Mouse (Mus musculus) cortical plate, adult 2 months (tissue): ENCODE data around the gene Mefv. TPM values are rescaled to one million over a fixed set of nuclear protein-coding genes. Genes with fewer than 3 reads are reported as not detected.

ENCODE experiments used
- H3K27ac ChIP-seq: fragments of 200-500 bp; 2 replicates; pipeline ENCODE4 v1.5.1; 2012; ENCODE audit warnings: low read length, control low read depth, inconsistent platforms; ENCODE audit not compliant: insufficient read depth
- H3K4me1 ChIP-seq: fragments of 200-500 bp; 2 replicates; pipeline ENCODE4 v1.6.1; 2011; ENCODE audit warnings: low read length; ENCODE audit not compliant: control insufficient read depth, insufficient read depth
- H3K4me3 ChIP-seq: fragments of 200-500 bp; 2 replicates; pipeline ENCODE4 v1.5.1; 2011; ENCODE audit warnings: mild to moderate bottlenecking, low read length, control low read depth; ENCODE audit not compliant: insufficient read depth
- CTCF ChIP-seq: fragments of 200-500 bp; IDR thresholded peaks from 2 replicates; pipeline ENCODE4 v1.5.1; 2011; ENCODE audit warnings: mild to moderate bottlenecking, control low read depth, low read length; ENCODE audit not compliant: insufficient read depth; ENCODE audit errors: extremely low read depth
- POLR2A ChIP-seq: fragments of 200-500 bp; IDR thresholded peaks from 2 replicates; pipeline ENCODE4 v1.6.1; 2011; ENCODE audit warnings: mild to moderate bottlenecking, low read length, control low read depth; ENCODE audit not compliant: insufficient read depth; ENCODE audit errors: extremely low read depth
- polyA plus RNA-seq: library from polyadenylated mRNA; depleted of rRNA; stranded (reverse); fragments of >200 nt; gene quantifications from 2 replicates; pipeline ENCODE4 v1.2.3, GENCODE M21; 2012; rRNA removed

The Mefv gene
- 0.04 TPM in 1 of 2 replicates, not detected in the other for polyA plus RNA-seq

DNA sequence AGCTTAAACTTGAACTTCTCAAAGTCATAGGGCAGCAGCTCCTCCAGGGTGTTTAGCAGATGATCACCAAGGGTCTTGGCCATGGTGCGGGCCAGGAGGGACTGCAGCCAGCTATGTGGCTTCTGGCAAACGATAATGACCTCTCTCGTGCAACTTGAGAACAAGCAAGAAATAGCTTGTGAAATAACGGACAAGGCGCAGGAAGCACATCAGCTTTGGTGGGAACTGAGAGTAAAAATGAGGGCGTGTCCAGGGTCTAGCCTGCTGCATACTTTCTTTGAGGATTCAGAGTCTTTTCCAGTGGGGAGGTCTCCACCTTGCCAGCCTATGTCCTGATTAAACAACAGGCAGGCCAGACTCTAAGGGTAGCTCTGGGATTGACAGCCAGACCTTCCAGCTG is at the start of gene Mefv:
Mefv (minus strand) TSS at position 118 of the 400 bp plus-strand sequence.
- TF ChIP-seq CTCF = no peak
- no peak for TF ChIP-seq POLR2A
- Histone ChIP-seq H3K4me3 (no peak within 1 kb of the TSS), H3K4me1 (no peaks in the 10 kb centered on the region), H3K27ac (no peak within 1 kb of the TSS)

DNA sequence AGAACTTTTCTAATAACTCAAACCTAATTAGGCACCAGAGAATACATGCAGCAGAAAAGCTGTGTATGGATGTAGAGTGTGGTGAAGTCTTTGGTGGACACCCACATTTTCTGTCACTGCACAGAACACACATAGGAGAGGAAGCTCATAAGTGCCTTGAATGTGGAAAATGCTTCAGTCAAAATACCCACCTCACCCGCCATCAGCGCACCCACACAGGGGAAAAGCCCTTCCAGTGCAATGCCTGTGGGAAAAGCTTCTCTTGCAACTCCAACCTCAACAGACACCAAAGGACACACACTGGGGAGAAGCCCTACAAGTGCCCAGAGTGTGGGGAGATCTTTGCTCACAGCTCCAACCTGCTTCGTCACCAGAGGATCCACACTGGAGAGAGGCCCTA is 31.1 kb upstream of the Mefv start:
- H3K27ac ChIP-seq = no peak overlapping the region
- H3K4me1 ChIP-seq = peaks cover 6% of the 10 kb centered on the region
- no peak overlapping the region for H3K4me3 ChIP-seq
- TF ChIP-seq CTCF (no peak), POLR2A (no peak)

DNA sequence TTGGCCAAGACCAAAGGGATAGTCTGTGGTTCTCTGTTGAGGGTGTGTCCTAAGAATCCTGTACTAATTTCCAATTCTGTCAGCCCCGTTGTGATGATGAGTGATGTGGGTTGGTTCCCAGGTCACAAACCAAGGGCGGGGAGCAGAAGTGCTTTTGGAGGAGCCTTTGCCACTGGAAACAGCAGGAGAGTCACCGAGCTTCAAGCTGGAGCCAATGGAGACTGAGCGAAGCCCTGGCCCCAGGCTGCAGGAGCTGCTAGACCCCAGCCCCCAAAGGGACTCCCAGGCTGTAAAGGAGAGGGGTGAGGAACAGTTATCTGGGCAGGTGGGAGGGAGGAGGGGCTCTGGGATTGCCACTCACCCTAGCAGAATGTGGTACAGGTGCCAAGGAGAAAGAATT is 27.8 kb upstream of the Mefv start:
- Histone ChIP-seq H3K4me3 (no peak overlapping the region), H3K27ac (no peak overlapping the region), H3K4me1 (peaks cover 6% of the 10 kb centered on the region)
- TF ChIP-seq CTCF = no peak
- TF ChIP-seq POLR2A = no peak

DNA sequence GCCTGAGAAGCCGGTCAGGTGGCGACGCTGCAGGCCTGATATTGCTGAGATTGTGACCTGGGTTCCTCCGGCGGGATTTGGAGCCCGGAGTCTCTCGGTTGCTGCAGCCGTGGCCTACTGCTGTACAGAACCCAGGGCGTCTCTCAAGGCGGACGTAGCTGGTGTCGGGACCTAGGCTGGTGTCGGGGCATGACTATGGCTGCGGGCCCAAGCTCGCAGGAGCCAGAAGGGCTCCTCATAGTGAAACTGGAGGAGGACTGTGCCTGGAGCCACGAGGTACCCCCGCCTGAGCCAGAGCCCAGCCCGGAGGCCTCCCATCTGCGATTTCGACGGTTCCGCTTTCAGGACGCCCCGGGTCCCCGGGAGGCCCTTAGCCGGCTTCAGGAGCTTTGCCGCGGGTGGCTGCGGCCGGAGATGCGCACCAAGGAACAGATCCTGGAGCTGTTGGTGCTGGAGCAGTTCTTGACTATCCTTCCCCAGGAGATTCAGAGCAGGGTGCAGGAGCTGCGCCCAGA is 26.3 kb upstream of the Mefv start:
- Histone ChIP-seq H3K27ac (peak overlapping the region; percentile 80), H3K4me3 (peak overlapping the region; percentile 60), H3K4me1 (peaks cover 6% of the 10 kb centered on the region)
- TF ChIP-seq POLR2A = no peak

DNA sequence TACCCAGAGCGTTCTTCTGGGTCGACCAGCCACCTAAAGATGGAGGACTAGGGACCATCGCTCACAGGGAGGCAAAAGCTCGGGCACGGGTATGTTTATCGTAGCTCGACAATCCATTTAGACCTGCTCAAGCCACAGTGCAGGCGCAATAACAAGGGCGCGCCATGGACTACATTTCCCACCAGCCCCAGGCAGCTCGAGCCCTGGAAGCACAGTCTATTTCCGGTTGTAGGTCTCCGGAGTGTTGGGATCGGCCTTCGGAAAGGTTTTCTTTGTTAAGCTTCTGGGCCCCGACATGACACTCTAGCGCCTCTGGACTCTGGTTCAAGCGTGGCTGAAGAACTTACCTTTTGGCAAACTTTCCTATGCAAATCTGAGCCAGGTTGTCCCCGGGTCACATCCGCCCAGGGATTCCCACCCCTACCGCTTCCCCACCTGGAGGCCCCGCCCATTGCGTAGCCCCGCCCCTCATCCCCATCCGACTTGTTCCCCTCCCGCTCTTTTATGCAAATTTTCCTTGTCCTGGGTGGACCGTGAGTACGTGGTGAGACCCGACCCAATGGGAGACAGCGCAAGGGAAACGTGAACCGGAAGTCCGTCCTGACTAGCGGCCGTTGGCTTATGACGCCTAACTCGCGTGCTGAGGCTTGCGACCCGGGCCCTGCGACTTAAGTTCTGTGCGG is 25.7 kb upstream of the Mefv start, which contains the start of gene Zfp263:
Zfp263 (plus strand) TSS at position 591 of the 683 bp plus-strand sequence.
- peaks cover 6% of the 10 kb centered on the region for H3K4me1 ChIP-seq
- no peak for TF ChIP-seq CTCF
- TF ChIP-seq POLR2A = peak; percentile 74

DNA sequence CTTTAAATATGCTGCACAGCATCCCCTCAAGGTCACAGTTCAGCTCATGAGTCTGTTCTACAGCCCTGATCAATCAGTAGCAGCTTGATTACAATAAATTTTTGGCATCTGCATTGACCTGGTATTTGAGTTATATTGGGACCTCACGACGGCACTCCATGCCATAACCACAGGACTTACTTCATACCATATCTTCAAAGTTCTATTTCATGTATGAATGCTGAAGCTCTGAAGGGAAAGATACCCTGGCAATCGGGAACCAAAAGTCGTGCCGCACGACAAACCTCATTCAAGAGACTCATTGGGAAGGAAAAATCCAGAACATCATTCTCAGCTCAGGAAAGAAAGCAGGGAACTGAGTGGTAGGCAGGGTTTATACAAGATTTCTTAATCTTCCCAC is 24.6 kb upstream of the Mefv start:
- H3K4me3 ChIP-seq = no peak overlapping the region
- no peak overlapping the region for H3K27ac ChIP-seq
- TF ChIP-seq POLR2A = no peak
- no peak for TF ChIP-seq CTCF
- peaks cover 6% of the 10 kb centered on the region for H3K4me1 ChIP-seq

More for the DNA sequence above, 25.7 kb upstream of the Mefv start, which contains the start of gene Zfp263:
- H3K27ac ChIP-seq = peak within 1 kb of the TSS; percentile 80
- peak within 1 kb of the TSS; percentile 60 for H3K4me3 ChIP-seq

DNA sequence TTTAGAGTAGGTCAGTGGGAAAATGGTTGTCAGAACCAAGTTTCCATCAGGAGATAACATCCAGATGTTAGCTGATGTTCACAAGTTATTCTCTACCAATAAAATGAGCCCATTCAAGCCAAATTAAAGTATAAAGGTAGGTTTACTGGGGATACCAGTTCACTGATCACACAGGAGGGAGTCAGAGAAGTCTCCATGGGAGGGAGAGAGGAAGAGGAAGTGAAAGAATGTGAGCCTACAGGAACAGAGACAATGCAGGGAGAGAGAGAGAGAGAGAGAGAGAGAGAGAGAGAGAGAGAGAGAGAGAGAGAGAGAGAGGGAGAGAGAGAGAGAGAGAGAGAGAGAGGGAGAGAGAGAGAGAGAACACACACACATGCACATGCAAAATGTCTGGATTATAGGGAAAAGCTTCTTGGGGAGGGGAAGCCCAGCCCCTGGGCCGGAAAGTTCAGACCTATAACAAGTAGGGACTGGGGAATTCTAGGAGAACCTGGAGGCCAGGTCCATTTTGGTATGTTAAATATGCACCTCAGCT is 15.4 kb upstream of the Mefv start:
- Histone ChIP-seq H3K4me1 (no peaks in the 10 kb centered on the region), H3K4me3 (no peak overlapping the region), H3K27ac (no peak overlapping the region)
- TF ChIP-seq POLR2A = no peak
- no peak for TF ChIP-seq CTCF

DNA sequence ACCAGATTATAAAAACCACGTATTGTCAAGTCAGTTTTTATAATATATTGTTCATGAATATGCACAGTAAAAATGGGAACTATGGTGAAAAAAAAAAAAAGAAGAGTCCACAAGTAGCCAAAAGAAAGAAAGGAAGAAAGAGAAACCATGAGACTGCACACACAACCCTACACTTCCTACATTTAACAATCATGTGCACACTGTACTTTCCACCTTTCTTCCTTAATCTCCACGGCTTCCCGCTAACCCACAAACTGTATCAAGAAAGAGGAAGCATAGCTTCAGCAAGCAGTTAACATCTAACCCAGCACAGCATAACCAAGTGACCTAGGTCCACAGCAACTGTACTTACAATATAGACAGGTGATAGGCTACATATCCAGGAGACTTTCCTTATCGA is 14.7 kb upstream of the Mefv start:
- Histone ChIP-seq H3K4me3 (no peak overlapping the region), H3K27ac (no peak overlapping the region), H3K4me1 (no peaks in the 10 kb centered on the region)
- no peak for TF ChIP-seq POLR2A
- TF ChIP-seq CTCF = no peak

DNA sequence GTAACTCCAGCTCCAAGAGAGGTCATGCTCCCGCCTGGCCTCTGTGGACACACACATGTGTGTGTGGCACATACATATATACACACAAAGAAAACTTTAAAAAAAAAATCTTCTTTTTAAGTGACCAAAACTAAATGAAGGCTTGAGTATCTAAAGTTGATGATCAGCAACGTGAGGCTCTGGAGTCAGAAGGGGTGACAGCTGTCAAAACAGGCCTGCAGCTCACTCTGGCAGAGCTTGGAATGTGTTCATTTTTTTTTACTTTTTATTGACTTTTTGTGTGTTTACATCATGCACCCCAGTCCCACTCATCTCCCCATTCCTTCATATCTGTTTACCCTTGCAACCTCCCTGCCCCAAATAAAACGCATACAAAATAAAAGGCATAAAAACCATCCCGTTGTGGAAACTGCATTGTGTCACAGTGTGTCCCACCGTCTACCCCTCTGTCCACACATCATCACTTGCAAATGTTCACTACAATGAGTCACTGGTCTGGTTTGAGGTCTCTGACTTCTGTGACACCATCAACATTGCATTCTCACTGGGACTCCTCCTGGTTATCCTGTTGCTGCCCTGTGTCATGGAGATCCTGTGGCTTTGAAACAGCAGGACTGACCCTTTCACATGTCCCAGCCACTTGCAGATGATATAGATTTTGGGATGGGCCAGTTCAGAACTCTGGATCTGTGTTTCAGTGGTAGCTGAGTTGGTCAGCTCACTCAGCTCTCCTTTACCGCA is 10.3 kb upstream of the Mefv start:
- no peak overlapping the region for H3K4me3 ChIP-seq
- no peak for TF ChIP-seq CTCF
- no peak for TF ChIP-seq POLR2A
- no peak overlapping the region for H3K27ac ChIP-seq
- H3K4me1 ChIP-seq = no peaks in the 10 kb centered on the region
